Mouse (Mus musculus) hindbrain, embryonic 11.5 days (tissue): ENCODE measurements around the gene Gclc. TPM values are rescaled to one million over a fixed set of nuclear protein-coding genes. Genes with fewer than 3 reads are reported as not detected.

ENCODE experiments used
- ATAC-seq: fragments of 200-750 bp; cut with Nextera tagmentation; 2 replicates; pipeline ENCODE4 v1.8.0; 2017; ENCODE audit warnings: mild to moderate bottlenecking, moderate TSS enrichment, moderate library complexity; ENCODE audit not compliant: low FRiP score
- DNase-seq: peaks from one replicate; pipeline ENCODE4 v3.0.0-alpha.2; 2015; ENCODE audit warnings: low spot score
- H3K27ac ChIP-seq: fragments of 300-500 bp; sonication (generic); 2 replicates; pipeline ENCODE4 v1.5.1; 2014; ENCODE audit warnings: mild to moderate bottlenecking, low read depth, low read length
- H3K27me3 ChIP-seq: fragments of 300-500 bp; sonication (generic); 2 replicates; pipeline ENCODE4 v1.6.1; 2014; ENCODE audit warnings: mild to moderate bottlenecking, low read length, moderate library complexity, mixed read lengths; ENCODE audit not compliant: control insufficient read depth, insufficient read depth
- H3K36me3 ChIP-seq: fragments of 300-500 bp; sonication (generic); 2 replicates; pipeline ENCODE4 v1.6.1; 2014; ENCODE audit warnings: mild to moderate bottlenecking, low read length, moderate library complexity, mixed read lengths; ENCODE audit not compliant: control insufficient read depth, insufficient read depth
- H3K4me1 ChIP-seq: fragments of 300-500 bp; sonication (generic); replicated peaks from 2 replicates; pipeline ENCODE4 v1.6.1; 2014; ENCODE audit warnings: low read length, mixed read lengths; ENCODE audit not compliant: control insufficient read depth, insufficient read depth
- H3K4me2 ChIP-seq: fragments of 300-500 bp; sonication (generic); replicated peaks from 2 replicates; pipeline ENCODE4 v1.6.1; 2014; ENCODE audit warnings: mild to moderate bottlenecking, low read depth, low read length
- H3K4me3 ChIP-seq: fragments of 300-500 bp; sonication (generic); 2 replicates; pipeline ENCODE4 v1.5.1; 2014; ENCODE audit warnings: low read depth, low read length
- H3K9ac ChIP-seq: fragments of 300-500 bp; sonication (generic); 2 replicates; pipeline ENCODE4 v1.6.1; 2014; ENCODE audit warnings: low read depth, low read length
- H3K9me3 ChIP-seq: fragments of 300-500 bp; sonication (generic); 2 replicates; pipeline ENCODE4 v1.6.1; 2016; ENCODE audit warnings: low read length; ENCODE audit not compliant: control insufficient read depth
- WGBS: fragments of 180-500 bp; shearing (Covaris S2); extraction: QIAGEN DNeasy Blood & Tissue Kit; methylation state at CpG from one replicate; pipeline ENCODE4 v1.1.7; 2014; 5-methylcytosine and 5-hydroxymethylcytosine counted together
- polyA plus RNA-seq: library from polyadenylated mRNA; unstranded; fragments of >200 nt; fragmentation: Nextera tagmentation; extraction: Ambion mirVana; gene quantifications from 2 replicates; pipeline ENCODE4 v1.2.1, GENCODE M21; 2014

Gclc gene
- polyA plus RNA-seq, 1 experiment from 2014 or later, result 19.5 TPM

- Histone ChIP-seq H3K36me3 (no peaks in the 10 kb centered on the region), H3K9ac (no peak overlapping the region), H3K4me2 (no peak overlapping the region), H3K4me1 (no peaks in the 10 kb centered on the region), H3K27ac (no peak overlapping the region), H3K4me3 (no peak overlapping the region), H3K9me3 (no peaks in the 10 kb centered on the region), H3K27me3 (no peaks in the 10 kb centered on the region)
- WGBS, result 87% methylated on average over 1 of the region's 1 CpGs
- ATAC-seq (no peak), DNase-seq (no peak)
Observed at GRCm38 (mm10) chr9:77716009-77716408, 38.3 kb upstream of the Gclc start.

GRCm38 (mm10) chr9:77717831-77718435, 36.4 kb upstream of the Gclc start:
- Histone ChIP-seq H3K27me3 (no peaks in the 10 kb centered on the region), H3K36me3 (no peaks in the 10 kb centered on the region)
- WGBS, result 65% methylated on average over 5 of the region's 5 CpGs

GRCm38 (mm10) chr9:77718816-77719411, 35.4 kb upstream of the Gclc start:
- no peaks in the 10 kb centered on the region for H3K9me3 ChIP-seq
- DNase-seq (no peak), ATAC-seq (no peak)
- no peaks in the 10 kb centered on the region for H3K4me1 ChIP-seq
- H3K4me3 ChIP-seq, result no peak overlapping the region
- H3K9ac ChIP-seq, result no peak overlapping the region
- H3K27me3 ChIP-seq, result no peaks in the 10 kb centered on the region
- no peaks in the 10 kb centered on the region for H3K36me3 ChIP-seq
- no peak overlapping the region for H3K27ac ChIP-seq
- no peak overlapping the region for H3K4me2 ChIP-seq
- 86% methylated on average over 8 of the region's 8 CpGs for WGBS

More at GRCm38 (mm10) chr9:77717831-77718435, 36.4 kb upstream of the Gclc start:
- no peak overlapping the region for H3K4me3 ChIP-seq
- DNase-seq (no peak), ATAC-seq (no peak)
- no peaks in the 10 kb centered on the region for H3K9me3 ChIP-seq
- no peak overlapping the region for H3K4me2 ChIP-seq
- H3K27ac ChIP-seq, result no peak overlapping the region
- no peak overlapping the region for H3K9ac ChIP-seq
- no peaks in the 10 kb centered on the region for H3K4me1 ChIP-seq

- Histone ChIP-seq H3K9ac (no peak overlapping the region), H3K4me3 (no peak overlapping the region), H3K9me3 (no peaks in the 10 kb centered on the region), H3K4me2 (no peak overlapping the region), H3K4me1 (no peaks in the 10 kb centered on the region), H3K27me3 (no peaks in the 10 kb centered on the region), H3K27ac (no peak overlapping the region), H3K36me3 (no peaks in the 10 kb centered on the region)
- ATAC-seq (no peak), DNase-seq (no peak)
- WGBS, result 79% methylated on average over 1 of the region's 1 CpGs
Observed at GRCm38 (mm10) chr9:77719675-77720074, 34.7 kb upstream of the Gclc start.

GRCm38 (mm10) chr9:77722381-77722780, 32.0 kb upstream of the Gclc start:
- WGBS, result 96% methylated on average over 1 of the region's 1 CpGs
- H3K36me3 ChIP-seq, result no peaks in the 10 kb centered on the region
- H3K4me1 ChIP-seq, result no peaks in the 10 kb centered on the region
- H3K27me3 ChIP-seq, result no peaks in the 10 kb centered on the region
- H3K4me2 ChIP-seq, result no peak overlapping the region
- no peak overlapping the region for H3K9ac ChIP-seq
- no peak overlapping the region for H3K27ac ChIP-seq
- DNase-seq (no peak), ATAC-seq (no peak)
- H3K4me3 ChIP-seq, result no peak overlapping the region
- H3K9me3 ChIP-seq, result no peaks in the 10 kb centered on the region

- Histone ChIP-seq H3K36me3 (no peaks in the 10 kb centered on the region), H3K9me3 (no peaks in the 10 kb centered on the region), H3K27ac (no peak overlapping the region), H3K4me3 (no peak overlapping the region), H3K27me3 (no peaks in the 10 kb centered on the region), H3K4me1 (no peaks in the 10 kb centered on the region), H3K4me2 (no peak overlapping the region), H3K9ac (no peak overlapping the region)
- ATAC-seq, result no peak
- DNase-seq, result no peak
- 81% methylated on average over 6 of the region's 6 CpGs for WGBS
Observed at GRCm38 (mm10) chr9:77724216-77724615, 30.1 kb upstream of the Gclc start.

GRCm38 (mm10) chr9:77725448-77725847, 28.9 kb upstream of the Gclc start:
- no peak overlapping the region for H3K9ac ChIP-seq
- no peak overlapping the region for H3K4me2 ChIP-seq
- WGBS, result 93% methylated on average over 8 of the region's 8 CpGs
- H3K36me3 ChIP-seq, result no peaks in the 10 kb centered on the region
- no peaks in the 10 kb centered on the region for H3K4me1 ChIP-seq
- DNase-seq (no peak), ATAC-seq (no peak)
- no peaks in the 10 kb centered on the region for H3K27me3 ChIP-seq
- H3K9me3 ChIP-seq, result no peaks in the 10 kb centered on the region
- no peak overlapping the region for H3K4me3 ChIP-seq
- H3K27ac ChIP-seq, result no peak overlapping the region

- Histone ChIP-seq H3K27me3 (no peaks in the 10 kb centered on the region), H3K36me3 (no peaks in the 10 kb centered on the region), H3K4me2 (no peak overlapping the region), H3K4me1 (no peaks in the 10 kb centered on the region), H3K9ac (no peak overlapping the region), H3K27ac (no peak overlapping the region), H3K9me3 (no peaks in the 10 kb centered on the region), H3K4me3 (no peak overlapping the region)
- DNase-seq (no peak), ATAC-seq (no peak)
- WGBS, result 84% methylated on average over 6 of the region's 6 CpGs
Observed at GRCm38 (mm10) chr9:77726018-77726684, 28.2 kb upstream of the Gclc start.

GRCm38 (mm10) chr9:77727012-77727411, 27.3 kb upstream of the Gclc start:
- Histone ChIP-seq H3K27ac (no peak overlapping the region), H3K4me1 (no peaks in the 10 kb centered on the region), H3K27me3 (no peaks in the 10 kb centered on the region), H3K36me3 (no peaks in the 10 kb centered on the region), H3K4me3 (no peak overlapping the region), H3K9ac (no peak overlapping the region), H3K9me3 (no peaks in the 10 kb centered on the region), H3K4me2 (no peak overlapping the region)
- DNase-seq, result no peak
- WGBS, result 82% methylated on average over 2 of the region's 2 CpGs
- ATAC-seq, result no peak
